Mouse (Mus musculus) forebrain, embryonic 12.5 days (tissue): Measurements from ENCODE around the gene Galr3. TPM values are rescaled to one million over a fixed set of nuclear protein-coding genes. Genes with fewer than 3 reads are reported as not detected.

Experiments
- ATAC-seq: fragments of 200-750 bp; cut with Nextera tagmentation; 2 replicates; pipeline ENCODE4 v1.8.0; 2017; ENCODE audit warnings: moderate TSS enrichment; ENCODE audit not compliant: low FRiP score
- H3K27ac ChIP-seq: fragments of 300-500 bp; sonication (generic); 2 replicates; pipeline ENCODE4 v1.5.1; 2016; ENCODE audit warnings: mild to moderate bottlenecking
- H3K27me3 ChIP-seq: fragments of 300-500 bp; sonication (generic); 2 replicates; pipeline ENCODE4 v1.6.1; 2016; ENCODE audit warnings: mild to moderate bottlenecking
- H3K36me3 ChIP-seq: fragments of 300-500 bp; sonication (generic); replicated peaks from 2 replicates; pipeline ENCODE4 v1.6.1; 2016; ENCODE audit warnings: mild to moderate bottlenecking
- H3K4me1 ChIP-seq: fragments of 300-500 bp; sonication (generic); 2 replicates; pipeline ENCODE4 v1.6.1; 2016
- H3K4me2 ChIP-seq: fragments of 300-500 bp; sonication (generic); 2 replicates; pipeline ENCODE4 v1.6.1; 2016; ENCODE audit warnings: mild to moderate bottlenecking, moderate library complexity
- H3K4me3 ChIP-seq: fragments of 300-500 bp; sonication (generic); replicated peaks from 2 replicates; pipeline ENCODE4 v1.5.1; 2016; ENCODE audit warnings: mild to moderate bottlenecking
- H3K9ac ChIP-seq: fragments of 300-500 bp; sonication (generic); 2 replicates; pipeline ENCODE4 v1.6.1; 2016; ENCODE audit warnings: mild to moderate bottlenecking
- H3K9me3 ChIP-seq: fragments of 300-500 bp; sonication (generic); 2 replicates; pipeline ENCODE4 v1.6.1; 2016
- WGBS: fragments of 180-500 bp; shearing (Covaris S2); methylation state at CpG from one replicate; pipeline ENCODE4 v1.1.7; 2016; 5-methylcytosine and 5-hydroxymethylcytosine counted together
- polyA plus RNA-seq: library from polyadenylated mRNA; unstranded; fragments of >200 nt; fragmentation: Nextera tagmentation; extraction: Ambion mirVana; gene quantifications from 2 replicates; pipeline ENCODE4 v1.2.1, GENCODE M21; 2016

The Galr3 gene
- polyA plus RNA-seq, 1 experiment from 2014 or later, result not detected

DNA sequence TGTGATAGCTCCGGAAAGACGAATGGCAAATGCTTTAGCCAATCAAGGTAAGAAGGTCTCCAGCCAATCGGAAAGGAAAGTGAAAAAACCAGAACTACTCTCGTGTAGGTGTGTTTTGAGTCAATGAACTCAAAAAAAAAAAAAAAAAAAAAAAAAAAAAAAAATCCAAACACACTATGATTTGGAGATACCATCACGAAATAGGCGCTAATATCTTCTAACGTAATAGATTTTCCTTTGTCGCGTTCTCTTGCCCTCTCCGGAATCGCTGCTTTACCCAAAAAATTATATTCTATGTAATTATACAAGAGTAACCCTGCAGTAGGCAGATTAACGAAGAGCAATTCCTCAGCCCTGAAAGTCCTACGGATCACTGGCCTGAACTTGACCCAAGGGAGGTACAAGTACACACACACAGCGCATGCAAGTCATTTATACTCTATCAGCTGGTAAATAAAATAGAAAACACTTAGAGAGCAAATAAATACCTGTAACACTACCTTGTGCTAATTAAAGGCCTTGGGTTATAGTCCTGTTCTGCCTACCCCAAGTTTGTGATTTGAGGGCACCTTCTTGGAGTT is 21.6 kb downstream of the Galr3 start:
- 10% methylated on average over 14 of the region's 14 CpGs for WGBS
- H3K27ac ChIP-seq, result peak overlapping the region; percentile 38; the same call in 1 of the 2 replicates
- peaks cover 27% of the 10 kb centered on the region for H3K36me3 ChIP-seq
- no peak for ATAC-seq
- H3K4me1 ChIP-seq, result peaks cover 19% of the 10 kb centered on the region
- no peak overlapping the region; the same call in 1 of the 2 replicates for H3K9ac ChIP-seq
- H3K4me3 ChIP-seq, result peak overlapping the region; percentile 35
- no peaks in the 10 kb centered on the region for H3K27me3 ChIP-seq
- H3K9me3 ChIP-seq, result no peaks in the 10 kb centered on the region
- peak overlapping the region; percentile 56 for H3K4me2 ChIP-seq

DNA sequence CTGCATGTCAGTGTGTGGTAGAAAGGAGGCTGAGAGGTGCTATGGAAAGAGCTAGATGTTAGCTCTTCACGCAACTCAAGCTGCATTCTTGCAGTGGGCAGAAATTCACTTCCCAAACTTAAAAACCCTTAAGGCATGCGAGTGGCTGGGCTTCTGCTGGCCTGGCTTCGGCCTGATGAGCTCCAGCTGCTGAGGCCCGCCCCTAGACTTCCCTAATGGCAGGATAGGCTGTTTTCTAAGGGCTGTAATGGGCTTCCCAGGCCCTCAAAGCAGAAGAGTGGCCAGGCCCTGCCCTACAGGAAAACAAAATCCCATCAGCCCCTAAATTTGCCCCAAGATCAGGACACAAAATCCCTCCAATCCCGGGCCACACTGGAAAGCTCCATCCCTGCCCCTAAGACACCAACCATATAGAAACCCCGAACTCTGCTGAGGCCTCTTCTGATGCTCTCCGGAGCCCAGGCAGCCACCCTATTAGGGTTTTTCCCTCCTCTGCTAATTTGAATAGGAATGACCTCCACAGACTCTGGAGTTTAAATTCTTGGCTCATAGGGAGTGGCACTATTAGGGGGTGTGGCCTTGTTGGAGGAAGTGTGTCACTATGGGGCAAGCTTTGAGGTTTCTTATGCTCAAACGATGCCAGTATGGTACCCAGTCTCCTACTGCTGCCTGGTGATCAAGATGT is 23.5 kb downstream of the Galr3 start:
- ATAC-seq, result no peak
- Histone ChIP-seq H3K27me3 (peaks cover 5% of the 10 kb centered on the region; the same call in 1 of the 2 replicates), H3K9ac (no peak overlapping the region), H3K36me3 (peaks cover 7% of the 10 kb centered on the region; the same call in 1 of the 2 replicates), H3K4me2 (no peak overlapping the region), H3K4me1 (peaks cover 19% of the 10 kb centered on the region), H3K4me3 (no peak overlapping the region), H3K27ac (no peak overlapping the region), H3K9me3 (no peaks in the 10 kb centered on the region)
- WGBS, result 71% methylated on average over 8 of the region's 8 CpGs

DNA sequence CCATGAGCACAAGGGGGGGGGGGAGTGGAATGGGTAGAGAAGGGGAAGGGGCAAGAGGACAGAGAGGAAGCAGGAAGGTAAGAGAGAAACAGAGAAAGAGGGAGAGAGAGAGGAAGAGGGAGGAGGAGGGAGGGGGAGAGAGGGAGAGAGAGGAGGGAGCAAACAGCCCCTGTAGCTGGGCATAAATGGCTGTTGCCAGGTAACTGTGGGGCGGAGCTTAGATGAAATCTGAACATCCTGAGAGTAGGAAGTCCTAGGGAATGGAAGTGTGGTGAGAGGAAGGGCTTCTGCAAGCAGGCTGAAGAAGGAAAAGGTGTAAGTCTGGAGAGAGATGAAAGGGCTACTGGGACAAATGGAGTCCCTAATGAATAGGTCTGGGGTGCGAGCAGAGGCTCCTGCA is 24.6 kb downstream of the Galr3 start:
- Histone ChIP-seq H3K4me1 (peaks cover 14% of the 10 kb centered on the region), H3K27ac (no peak overlapping the region), H3K27me3 (peaks cover 5% of the 10 kb centered on the region; the same call in 1 of the 2 replicates), H3K36me3 (no peaks in the 10 kb centered on the region), H3K4me3 (no peak overlapping the region), H3K9ac (no peak overlapping the region), H3K9me3 (no peaks in the 10 kb centered on the region), H3K4me2 (no peak overlapping the region)
- WGBS, result 58% methylated on average over 2 of the region's 2 CpGs
- ATAC-seq, result no peak

DNA sequence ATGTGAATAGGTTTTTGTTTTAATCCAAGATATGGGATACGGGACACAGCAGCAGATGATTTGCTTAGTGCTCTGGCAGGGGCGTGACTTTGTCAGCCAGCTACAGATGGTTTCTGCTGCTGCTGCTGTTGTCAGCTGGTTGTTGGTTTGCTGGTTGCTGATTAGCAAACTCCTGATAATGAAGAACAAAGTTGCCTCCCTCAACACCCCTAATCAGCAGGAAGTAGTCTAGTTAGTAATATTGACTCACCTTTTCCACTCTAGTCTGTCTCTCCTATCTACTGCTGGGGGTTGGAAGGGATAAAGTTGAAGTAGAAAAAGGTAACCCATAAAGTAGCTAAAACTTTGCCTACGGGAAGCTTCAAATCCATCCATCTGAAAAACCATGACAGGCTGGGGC is 25.9 kb downstream of the Galr3 start:
- H3K36me3 ChIP-seq, result no peaks in the 10 kb centered on the region
- WGBS, result 90% methylated on average over 3 of the region's 3 CpGs
- H3K27ac ChIP-seq, result no peak overlapping the region
- H3K27me3 ChIP-seq, result peaks cover 5% of the 10 kb centered on the region; the same call in 1 of the 2 replicates
- peaks cover 5% of the 10 kb centered on the region; the same call in 1 of the 2 replicates for H3K4me1 ChIP-seq
- no peak overlapping the region for H3K9ac ChIP-seq
- H3K4me3 ChIP-seq, result no peak overlapping the region
- no peak for ATAC-seq
- H3K4me2 ChIP-seq, result no peak overlapping the region
- H3K9me3 ChIP-seq, result no peaks in the 10 kb centered on the region

DNA sequence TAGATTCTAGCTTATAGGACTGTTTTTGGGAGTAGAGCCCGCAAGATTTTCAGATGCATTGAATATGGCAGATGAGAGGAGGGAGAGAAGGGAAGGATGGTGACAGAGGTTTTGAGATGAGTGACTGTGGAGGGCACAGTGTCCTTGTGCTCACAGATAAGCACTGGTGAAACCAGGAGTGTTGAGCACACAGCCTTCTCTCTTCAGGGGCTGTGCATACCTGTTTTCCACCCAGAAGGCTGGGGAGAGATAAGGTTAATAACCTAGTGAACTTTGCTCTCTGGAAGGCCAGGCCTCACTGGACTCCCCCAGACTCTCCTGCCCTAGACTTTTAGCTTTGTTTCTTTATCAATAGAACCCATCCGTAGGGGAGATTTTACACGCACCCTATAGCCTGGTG is 26.7 kb downstream of the Galr3 start:
- Histone ChIP-seq H3K27ac (no peak overlapping the region), H3K36me3 (no peaks in the 10 kb centered on the region), H3K9ac (no peak overlapping the region), H3K4me2 (no peak overlapping the region), H3K9me3 (no peaks in the 10 kb centered on the region), H3K4me3 (no peak overlapping the region), H3K27me3 (peaks cover 5% of the 10 kb centered on the region; the same call in 1 of the 2 replicates), H3K4me1 (peaks cover 3% of the 10 kb centered on the region; the same call in 1 of the 2 replicates)
- ATAC-seq, result no peak
- 88% methylated on average over 3 of the region's 3 CpGs for WGBS

DNA sequence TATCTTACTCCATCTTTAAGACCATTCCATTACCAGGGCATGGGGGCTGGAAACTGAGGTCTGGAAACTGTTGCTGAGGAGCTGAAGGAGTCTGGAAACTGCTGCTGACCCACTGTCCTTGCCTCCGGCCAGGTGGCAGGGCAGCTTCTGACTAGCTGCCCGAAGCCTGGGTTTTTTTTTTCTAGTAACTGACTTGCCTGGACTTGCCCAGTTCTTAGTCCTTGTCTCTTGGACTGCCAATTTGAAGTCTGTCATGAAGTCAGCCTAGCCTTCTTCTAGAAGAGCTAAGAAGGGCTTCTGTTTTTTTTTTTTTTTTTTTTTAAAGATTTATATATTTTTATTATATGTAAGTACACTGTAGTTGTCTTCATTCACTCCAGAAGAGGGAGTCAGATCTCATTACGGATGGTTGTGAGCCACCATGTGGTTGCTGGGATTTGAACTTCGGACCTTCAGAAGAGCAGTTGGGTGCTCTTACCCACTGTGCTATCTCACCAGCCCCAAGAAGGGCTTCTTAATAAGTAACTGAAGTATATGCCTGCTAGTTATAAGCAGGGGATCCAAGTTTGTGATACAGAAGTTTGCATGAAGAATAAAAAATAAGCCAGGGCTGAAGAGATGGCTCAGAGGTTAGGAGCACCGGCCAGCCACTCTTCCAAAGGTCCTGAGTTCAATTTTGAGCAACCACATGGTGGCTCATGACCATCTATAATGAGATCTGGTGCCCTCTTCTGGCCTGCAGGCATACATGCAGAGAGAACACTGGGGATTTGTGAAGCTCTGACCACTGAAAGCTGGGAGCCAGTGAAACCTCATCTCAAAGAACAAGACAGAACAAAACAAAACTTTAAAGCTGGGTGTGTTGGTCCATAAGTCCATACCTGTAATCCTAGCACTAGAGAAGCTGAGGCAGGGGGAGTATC is 29.7 kb downstream of the Galr3 start:
- H3K9me3 ChIP-seq, result no peaks in the 10 kb centered on the region
- peaks cover 13% of the 10 kb centered on the region for H3K4me1 ChIP-seq
- WGBS, result 67% methylated on average over 5 of the region's 5 CpGs
- H3K4me3 ChIP-seq, result no peak overlapping the region
- no peak overlapping the region for H3K9ac ChIP-seq
- peaks cover 5% of the 10 kb centered on the region; the same call in 1 of the 2 replicates for H3K27me3 ChIP-seq
- H3K36me3 ChIP-seq, result no peaks in the 10 kb centered on the region
- ATAC-seq, result no peak
- no peak overlapping the region for H3K4me2 ChIP-seq
- no peak overlapping the region for H3K27ac ChIP-seq

DNA sequence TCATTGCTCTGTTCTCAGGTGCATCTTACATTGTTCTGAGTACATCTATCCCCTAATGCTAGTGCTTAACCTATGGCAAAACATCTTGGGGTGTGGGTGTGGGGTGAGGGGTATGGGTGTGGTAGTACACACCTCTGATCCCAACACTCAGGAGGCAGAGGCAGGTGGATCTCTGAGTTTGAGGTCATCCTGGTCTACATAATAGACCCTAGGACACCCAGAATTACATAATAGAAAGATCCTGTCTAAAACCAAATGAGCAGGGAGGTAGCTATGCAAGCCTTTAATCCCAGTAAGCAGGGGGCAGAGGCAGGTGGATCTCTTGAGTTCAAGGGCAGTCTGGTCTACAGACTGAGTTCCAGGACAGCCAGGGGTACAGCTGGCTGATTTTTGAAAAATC is 32.1 kb downstream of the Galr3 start:
- H3K4me2 ChIP-seq, result no peak overlapping the region
- peaks cover 24% of the 10 kb centered on the region for H3K36me3 ChIP-seq
- no peak for ATAC-seq
- peaks cover 16% of the 10 kb centered on the region for H3K4me1 ChIP-seq
- H3K9ac ChIP-seq, result no peak overlapping the region
- peaks cover 5% of the 10 kb centered on the region; the same call in 1 of the 2 replicates for H3K27me3 ChIP-seq
- no peak overlapping the region for H3K4me3 ChIP-seq
- no peaks in the 10 kb centered on the region for H3K9me3 ChIP-seq
- H3K27ac ChIP-seq, result no peak overlapping the region

DNA sequence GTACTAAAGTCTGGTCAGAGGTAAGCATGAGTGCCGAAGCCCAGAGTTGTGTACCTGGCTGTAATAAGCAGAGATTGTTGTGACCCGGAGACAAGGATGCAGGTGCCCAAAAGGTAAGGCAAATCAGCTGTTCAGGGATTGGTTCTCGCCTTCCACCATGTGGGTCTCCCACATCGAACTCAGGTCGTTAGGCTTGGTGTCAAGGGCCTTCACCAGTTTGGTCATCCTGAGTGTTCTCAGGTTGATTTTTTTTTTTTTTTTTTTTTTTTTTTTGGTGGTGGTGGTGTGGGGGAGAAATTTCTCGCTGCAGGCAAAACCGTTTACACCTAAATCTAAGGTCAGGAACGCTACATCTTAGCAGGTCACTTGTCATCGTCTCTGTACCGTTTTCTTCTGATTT is 32.8 kb downstream of the Galr3 start:
- Histone ChIP-seq H3K36me3 (peaks cover 31% of the 10 kb centered on the region), H3K9me3 (no peaks in the 10 kb centered on the region), H3K27ac (peak overlapping the region; percentile 85), H3K4me1 (peaks cover 16% of the 10 kb centered on the region), H3K9ac (peak overlapping the region; percentile 82; the same call in 1 of the 2 replicates), H3K4me3 (peak overlapping the region; percentile 90), H3K27me3 (peaks cover 4% of the 10 kb centered on the region; the same call in 1 of the 2 replicates), H3K4me2 (peak overlapping the region; percentile 90)
- no peak for ATAC-seq
- 37% methylated on average over 10 of the region's 10 CpGs for WGBS

DNA sequence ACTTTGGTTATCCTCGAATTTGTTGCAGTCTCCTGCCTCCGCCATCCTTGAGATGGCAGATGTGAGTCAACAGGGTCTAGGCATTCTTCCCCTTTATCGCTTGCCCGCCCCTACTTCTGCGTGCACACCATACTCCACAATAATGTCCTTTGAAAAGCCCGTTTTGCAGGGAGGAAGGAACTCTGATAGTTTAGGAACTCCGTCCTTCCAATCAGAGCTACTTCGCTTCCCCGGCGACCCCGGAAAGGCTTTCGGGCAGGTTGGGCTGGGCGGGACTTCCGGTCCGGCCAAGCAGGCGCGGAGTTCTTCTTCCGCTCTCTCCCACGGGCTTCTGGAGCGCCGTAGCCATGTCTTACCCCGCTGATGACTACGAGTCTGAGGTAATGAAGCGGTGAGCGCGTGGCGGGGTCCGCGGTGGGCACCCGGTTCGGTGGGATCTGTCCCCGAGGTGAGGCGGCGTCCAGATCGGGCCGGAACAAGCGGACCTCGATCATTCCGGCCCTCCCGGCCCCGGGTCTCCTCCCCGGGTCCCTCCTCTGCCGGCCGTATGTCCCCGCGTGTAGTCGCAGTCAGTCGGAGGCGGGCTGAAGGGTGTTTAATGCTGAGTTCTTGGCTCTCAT is 33.3 kb downstream of the Galr3 start, which contains the start of gene Eif3l:
Gene Eif3l, plus strand, starts transcription at position 267 of the 620 bp plus-strand sequence.
- WGBS, result under 1% methylated on average over 49 of the region's 49 CpGs

DNA sequence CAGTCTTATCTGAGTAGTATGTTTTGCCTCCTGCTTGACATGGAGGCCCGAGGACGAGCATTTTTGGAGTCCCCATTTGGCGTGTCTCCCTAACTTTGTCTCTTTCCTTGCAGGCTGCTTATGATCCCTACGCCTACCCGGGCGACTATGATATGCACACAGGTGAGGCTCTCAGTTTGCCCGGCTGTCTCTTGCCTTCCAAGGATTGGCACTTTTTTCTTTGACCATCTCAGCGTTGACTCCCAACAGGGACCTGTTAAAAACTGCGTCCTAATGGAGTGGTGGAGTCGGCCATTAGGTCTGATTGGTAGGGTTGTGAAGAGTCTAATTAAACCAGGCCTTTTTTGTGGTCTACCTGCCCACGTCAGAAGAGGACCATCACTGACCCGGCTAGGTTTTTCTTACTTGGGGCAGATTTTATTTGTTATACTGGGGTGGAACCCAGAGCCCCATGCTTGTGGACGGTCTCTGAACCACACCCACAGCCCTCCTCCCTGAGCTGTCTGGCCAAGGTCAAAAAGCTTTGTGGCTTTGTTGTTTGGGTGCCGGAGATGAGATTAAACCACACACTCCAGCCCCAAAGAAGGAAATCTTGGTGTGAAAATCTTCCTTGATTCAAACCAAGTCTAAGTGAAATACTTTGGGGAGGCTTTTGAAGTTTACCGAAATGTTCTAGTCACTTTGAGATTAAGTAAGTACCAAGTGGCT is 34.1 kb downstream of the Galr3 start:
- Histone ChIP-seq H3K4me1 (peaks cover 16% of the 10 kb centered on the region), H3K9me3 (no peaks in the 10 kb centered on the region), H3K36me3 (peaks cover 42% of the 10 kb centered on the region), H3K27me3 (no peaks in the 10 kb centered on the region), H3K4me2 (peak overlapping the region; percentile 90), H3K9ac (peak overlapping the region; percentile 82), H3K4me3 (peak overlapping the region; percentile 90), H3K27ac (no peak overlapping the region; the same call in 1 of the 2 replicates)
- no peak for ATAC-seq
- 41% methylated on average over 15 of the region's 15 CpGs for WGBS

More for the DNA sequence above, 33.3 kb downstream of the Galr3 start, which contains the start of gene Eif3l:
- Histone ChIP-seq H3K4me1 (peaks cover 16% of the 10 kb centered on the region), H3K4me2 (peak within 1 kb of the TSS; percentile 90), H3K27ac (peak within 1 kb of the TSS; percentile 85), H3K4me3 (peak within 1 kb of the TSS; percentile 90), H3K9me3 (no peaks in the 10 kb centered on the region), H3K27me3 (no peaks in the 10 kb centered on the region), H3K36me3 (peaks cover 36% of the 10 kb centered on the region), H3K9ac (peak within 1 kb of the TSS; percentile 82)
- ATAC-seq, result peak; percentile 83

DNA sequence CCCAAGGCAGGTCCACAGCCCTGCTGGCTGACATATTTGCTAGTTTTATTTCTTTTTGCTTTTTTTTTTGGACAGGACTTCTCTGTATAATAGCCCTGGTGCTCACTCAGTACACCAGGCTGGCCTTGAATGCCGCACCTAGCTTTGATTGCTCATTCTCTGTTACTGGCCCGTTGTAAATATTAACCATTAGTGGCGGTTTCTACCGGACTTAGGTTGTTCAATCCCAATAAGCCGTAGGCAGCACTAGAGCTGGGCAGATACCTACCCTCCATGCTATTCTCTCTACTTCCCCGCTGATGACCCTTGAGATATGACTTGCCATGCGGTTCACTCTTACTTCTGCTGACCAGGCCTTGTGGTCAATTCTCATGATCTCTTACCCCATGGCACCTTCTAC is 37.9 kb downstream of the Galr3 start:
- Histone ChIP-seq H3K9ac (no peak overlapping the region), H3K4me3 (no peak overlapping the region), H3K9me3 (no peaks in the 10 kb centered on the region), H3K36me3 (peaks cover 80% of the 10 kb centered on the region), H3K4me2 (no peak overlapping the region), H3K27ac (no peak overlapping the region), H3K27me3 (no peaks in the 10 kb centered on the region), H3K4me1 (peaks cover 13% of the 10 kb centered on the region)
- WGBS, result 99% methylated on average over 7 of the region's 7 CpGs
- no peak for ATAC-seq
